Mouse (Mus musculus): Measurements from ENCODE around the gene Naa16.

- TF ChIP-seq CTCF (IDR thresholded peaks at IDR 0.05; ENCODE audit: control insufficient read depth, insufficient read depth, insufficient replicate concordance, low read depth, low read length) (peak; percentile 31; the same call in 1 of the 2 replicates), POLR2A (IDR thresholded peaks at IDR 0.05; ENCODE audit: control insufficient read depth, low read depth, low read length) (no peak)
Measured at GRCm38 (mm10) chr14:79321152-79321551, 69.4 kb downstream of the Naa16 start.

Measured in testis, adult 2 months (tissue).